Mouse (Mus musculus) liver, postnatal 0 days (tissue): ENCODE results near the gene Clasp2.

Experiments used
- CTCF ChIP-seq: sonication (generic); IDR thresholded peaks from 2 replicates; pipeline ENCODE4 v1.5.1; 2016; ENCODE audit warnings: antibody characterized with exemption, low read depth
- EP300 ChIP-seq: IDR thresholded peaks from 2 replicates; pipeline ENCODE4 v1.6.1; 2016; ENCODE audit warnings: antibody characterized with exemption, low read depth, mild to moderate bottlenecking

DNA sequence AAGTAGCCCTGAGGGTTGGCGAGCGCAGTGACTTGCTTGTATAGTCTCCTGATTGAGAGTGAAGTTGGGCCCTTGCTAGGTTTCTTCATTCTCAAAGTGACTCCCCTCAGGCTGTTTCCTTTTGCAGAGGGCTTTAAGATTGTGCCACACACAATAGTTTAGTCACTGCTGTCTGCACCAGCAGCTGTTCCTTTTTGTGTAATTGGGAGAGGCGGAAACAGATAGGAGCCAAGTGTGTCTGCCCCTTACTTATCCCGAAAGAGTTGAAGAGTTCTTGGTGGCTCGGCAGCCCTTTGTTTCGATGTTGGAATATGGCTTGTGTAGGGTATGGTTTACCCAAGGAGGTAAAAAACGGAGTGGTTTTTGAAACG, 190.8 kb downstream of the Clasp2 start:
- no peak for TF ChIP-seq CTCF
- TF ChIP-seq EP300 = no peak
